Mouse (Mus musculus): ENCODE measurements around the gene Exoc5. TPM values are rescaled to one million over a fixed set of nuclear protein-coding genes. Genes with fewer than 3 reads are reported as not detected.

Gene Exoc5
- total RNA-seq, 2 experiments from 2014 or later, result 34.5 to 36.0 TPM

- DNase-seq, result no peak
Observed at GRCm38 (mm10) chr14:49007979-49008378, 58.5 kb downstream of the Exoc5 start.

- no peak for DNase-seq
Observed at GRCm38 (mm10) chr14:49001655-49002054, 64.8 kb downstream of the Exoc5 start.

GRCm38 (mm10) chr14:48998795-48999194 lies 67.7 kb downstream of the Exoc5 start:
- DNase-seq, result no peak

- no peak for DNase-seq
Observed at GRCm38 (mm10) chr14:48993861-48994260, 72.6 kb downstream of the Exoc5 start.

- no peak for DNase-seq
Observed at GRCm38 (mm10) chr14:48992070-48992580, 74.3 kb downstream of the Exoc5 start.

GRCm38 (mm10) chr14:48991144-48991522 lies 75.3 kb downstream of the Exoc5 start:
- DNase-seq, result no peak

GRCm38 (mm10) chr14:48990471-48991143 lies 75.8 kb downstream of the Exoc5 start:
- peak; percentile 59 for DNase-seq

- no peak for DNase-seq
Observed at GRCm38 (mm10) chr14:48989831-48990230, 76.6 kb downstream of the Exoc5 start.

- no peak for DNase-seq
Observed at GRCm38 (mm10) chr14:48986231-48986630, 80.2 kb downstream of the Exoc5 start.

GRCm38 (mm10) chr14:48985673-48986072 lies 80.8 kb downstream of the Exoc5 start:
- DNase-seq, result peak; percentile 17

GRCm38 (mm10) chr14:48978971-48979388 lies 87.5 kb downstream of the Exoc5 start:
- no peak for DNase-seq

GRCm38 (mm10) chr14:48971546-48971945 lies 94.9 kb downstream of the Exoc5 start:
- DNase-seq, result no peak

- DNase-seq, result no peak
Observed at GRCm38 (mm10) chr14:48968670-48969069, 97.8 kb downstream of the Exoc5 start.

Other genes starting within 250 kb of the Exoc5 start
- gene Ap5m1, start 556 bp downstream of the Exoc5 start, total RNA-seq (2021), result 10 to 100 TPM; 20.3 to 26.6 TPM
- gene Naa30, start 105.6 kb upstream of the Exoc5 start, total RNA-seq (2021), result 10 to 100 TPM; 30.1 to 32.5 TPM
- under 1 TPM in 1 of 2 experiments, not detected in 1; 0.57 TPM for gene ccdc198, start 178.8 kb upstream of the Exoc5 start, total RNA-seq (2021)